Mouse (Mus musculus) yolk sac, embryonic 10.5 days (tissue): ENCODE results near the gene Irak2.
A peak's percentile ranks its signal among the peaks of the same experiment; 100 is the strongest.
"Not testable (repeated sequence)": the region's sequence is repeated elsewhere in the genome, so short reads cannot be mapped to it uniquely, and the experiment has no call there.

ENCODE experiments used
- DNase-seq: peaks from one replicate; pipeline ENCODE4 v3.0.0-alpha.2; 2017; ENCODE audit warnings: low spot score

Gene Irak2

DNA sequence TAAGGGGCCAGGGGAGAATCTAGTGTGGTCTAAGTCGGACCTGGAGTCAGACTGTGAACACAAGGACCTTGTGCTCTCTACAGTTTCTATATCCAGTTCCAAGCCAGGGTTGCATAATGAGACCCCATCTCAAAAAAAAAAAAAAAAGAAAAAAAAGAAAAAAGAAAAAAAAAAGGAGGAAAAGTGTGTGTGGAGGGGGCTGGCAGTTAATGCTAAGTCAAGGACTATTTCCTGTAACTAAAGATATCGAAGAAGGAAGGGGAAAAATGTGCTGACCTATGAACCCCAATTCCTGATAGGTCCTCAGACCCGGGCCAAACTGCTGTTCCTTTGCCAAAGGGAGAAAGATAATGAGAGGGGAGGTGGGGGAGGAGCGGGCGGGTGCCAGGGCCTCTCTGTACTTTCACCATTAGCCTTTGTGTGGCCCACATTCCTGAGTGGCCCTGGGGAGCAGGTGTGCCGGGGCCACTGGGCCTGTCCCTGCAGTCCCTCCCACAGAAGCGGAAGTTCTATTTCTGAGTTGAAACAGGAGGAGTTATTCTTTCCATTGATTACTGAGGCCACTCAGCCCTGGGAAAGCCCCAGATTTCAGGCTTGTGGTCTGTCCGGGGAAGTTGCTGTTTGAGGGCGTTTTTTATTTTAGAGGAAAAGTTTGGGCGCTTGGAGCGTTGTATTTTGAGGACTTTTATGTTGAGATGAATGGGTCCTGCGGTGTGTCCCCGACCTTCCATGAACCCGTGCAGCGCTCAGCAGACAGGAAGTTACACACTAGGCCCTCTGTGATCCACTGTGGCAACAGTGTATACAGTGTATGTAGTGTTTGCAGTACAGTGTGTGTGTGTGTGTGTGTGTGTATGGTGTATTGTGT, 30.3 kb downstream of the Irak2 start:
- DNase-seq, result no peak

DNA sequence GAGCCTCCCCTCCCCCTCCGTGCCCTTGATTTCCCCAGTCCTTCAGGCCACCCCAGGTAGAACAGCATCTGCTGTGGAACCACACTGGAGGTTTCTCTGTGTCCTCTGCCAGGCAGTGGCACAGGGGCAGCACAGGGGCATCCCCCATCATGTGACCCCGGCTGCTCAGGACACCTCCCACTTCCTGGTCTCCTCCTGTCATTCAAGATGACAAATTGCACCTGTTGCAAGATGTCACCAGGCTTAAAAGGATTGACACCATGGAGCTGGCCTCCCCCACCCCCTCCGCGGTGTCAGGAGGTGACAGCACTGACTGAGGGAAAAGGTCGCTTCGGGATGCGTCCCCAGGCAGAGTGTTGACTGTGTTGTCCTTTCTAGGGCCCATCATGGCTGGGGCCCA, 31.6 kb downstream of the Irak2 start:
- peak; percentile 45 for DNase-seq

DNA sequence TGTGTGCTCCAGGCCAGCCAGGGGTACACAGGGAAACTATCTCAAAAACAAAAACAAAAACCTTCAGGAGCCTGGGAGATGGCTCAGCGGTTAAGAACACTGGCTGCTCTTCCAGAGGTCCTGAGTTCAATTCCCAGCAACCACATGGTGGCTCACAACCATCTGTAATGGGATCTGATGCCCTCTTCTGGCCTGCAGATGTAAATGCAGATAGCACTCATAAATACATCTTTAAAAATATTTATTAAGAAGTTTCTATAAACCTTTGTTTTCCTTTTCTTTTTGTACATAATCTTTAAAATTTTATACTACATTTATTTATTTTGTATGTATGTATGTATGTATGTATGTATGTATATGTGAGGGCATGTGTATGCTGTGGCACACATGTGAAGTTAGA, 33.8 kb downstream of the Irak2 start:
- DNase-seq, result not testable (repeated sequence)

DNA sequence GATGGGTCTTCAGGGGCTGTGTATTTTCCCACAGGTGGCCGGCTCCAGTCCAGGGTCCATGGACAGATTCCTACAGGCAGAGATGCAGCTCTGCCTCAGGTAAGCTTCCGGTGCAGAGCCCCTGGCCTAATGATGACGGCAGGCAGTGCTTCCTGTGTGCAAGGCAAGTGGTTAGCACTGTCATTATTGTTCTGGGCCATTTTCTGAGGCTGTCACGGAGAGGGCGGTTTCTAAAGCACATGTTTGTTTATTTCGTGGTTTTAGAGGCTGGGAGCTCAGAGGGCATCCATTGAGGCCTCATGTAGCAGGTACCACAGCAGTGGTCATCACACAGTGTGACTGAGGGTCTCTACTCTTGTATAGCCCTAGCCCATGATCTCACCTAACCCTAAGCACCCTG, 34.7 kb downstream of the Irak2 start:
- no peak for DNase-seq

DNA sequence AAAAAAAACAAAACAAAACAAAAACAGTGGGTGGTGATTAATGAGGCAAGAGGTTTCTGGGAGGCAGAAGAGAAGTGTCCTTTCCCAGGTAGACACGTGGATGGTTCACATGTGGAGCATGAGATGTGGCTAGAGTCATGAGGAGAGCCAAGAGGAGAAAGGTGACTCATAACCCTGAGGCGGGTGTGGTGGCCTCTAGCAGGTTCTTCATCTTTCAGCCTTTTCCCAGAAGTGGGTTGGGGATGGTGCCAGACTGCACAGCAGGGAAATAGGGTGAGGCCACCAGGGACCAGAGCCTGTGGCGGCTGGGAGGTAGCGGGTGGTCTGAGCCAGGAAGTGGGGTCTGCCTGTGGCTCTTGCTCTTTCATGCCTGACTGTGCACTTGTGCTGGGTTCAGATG, 37.0 kb downstream of the Irak2 start:
- no peak for DNase-seq

DNA sequence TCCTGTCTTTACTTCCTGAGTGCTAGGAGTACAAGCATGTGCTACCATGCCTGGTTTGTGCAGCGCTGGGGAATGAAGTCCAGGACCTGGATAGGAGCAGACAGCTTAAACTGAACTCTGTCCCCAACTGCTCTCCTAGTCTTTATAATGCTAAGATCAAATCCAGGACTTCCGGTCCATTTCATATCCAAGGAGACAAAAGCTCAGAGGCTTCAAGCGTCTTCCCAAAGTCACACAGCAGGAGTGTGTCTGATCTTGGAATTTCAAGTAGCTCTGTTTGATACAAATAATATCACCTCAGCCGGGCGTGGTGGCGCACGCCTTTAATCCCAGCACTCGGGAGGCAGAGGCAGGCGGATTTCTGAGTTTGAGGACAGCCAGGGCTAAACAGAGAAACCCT, 37.7 kb downstream of the Irak2 start:
- DNase-seq, result no peak

DNA sequence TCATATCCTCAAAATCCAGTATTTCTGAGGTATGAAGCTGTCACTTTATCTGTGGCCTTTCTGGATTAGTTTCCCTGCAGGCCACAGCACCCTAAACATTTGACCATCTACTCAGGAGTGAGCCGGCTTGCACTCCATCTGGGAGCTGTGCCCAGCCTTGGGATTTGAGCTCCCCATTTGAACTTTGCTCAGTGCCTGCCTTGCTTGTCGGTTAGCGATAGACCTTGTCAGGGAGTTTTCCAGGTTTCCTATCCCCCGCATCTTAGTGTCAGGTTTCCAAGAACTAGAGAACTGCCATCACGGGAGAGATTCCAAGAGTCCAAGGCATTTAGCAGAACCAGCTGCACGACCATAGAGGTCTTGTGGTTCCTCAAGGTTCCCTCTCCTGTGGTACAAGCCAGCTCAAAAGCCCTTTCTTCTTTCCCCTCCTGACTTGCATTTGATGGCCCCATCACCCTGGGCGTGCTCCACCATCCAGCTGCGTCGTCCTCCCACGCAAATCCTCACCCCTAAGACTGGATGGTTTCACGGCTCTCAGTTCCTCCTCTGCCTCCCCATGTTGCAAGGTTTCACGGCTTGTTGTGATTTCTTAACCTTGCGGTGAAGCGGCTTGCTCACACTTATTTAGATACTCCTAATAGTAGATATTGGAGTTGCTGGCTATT, 38.9 kb downstream of the Irak2 start:
- DNase-seq, result peak; percentile 57

DNA sequence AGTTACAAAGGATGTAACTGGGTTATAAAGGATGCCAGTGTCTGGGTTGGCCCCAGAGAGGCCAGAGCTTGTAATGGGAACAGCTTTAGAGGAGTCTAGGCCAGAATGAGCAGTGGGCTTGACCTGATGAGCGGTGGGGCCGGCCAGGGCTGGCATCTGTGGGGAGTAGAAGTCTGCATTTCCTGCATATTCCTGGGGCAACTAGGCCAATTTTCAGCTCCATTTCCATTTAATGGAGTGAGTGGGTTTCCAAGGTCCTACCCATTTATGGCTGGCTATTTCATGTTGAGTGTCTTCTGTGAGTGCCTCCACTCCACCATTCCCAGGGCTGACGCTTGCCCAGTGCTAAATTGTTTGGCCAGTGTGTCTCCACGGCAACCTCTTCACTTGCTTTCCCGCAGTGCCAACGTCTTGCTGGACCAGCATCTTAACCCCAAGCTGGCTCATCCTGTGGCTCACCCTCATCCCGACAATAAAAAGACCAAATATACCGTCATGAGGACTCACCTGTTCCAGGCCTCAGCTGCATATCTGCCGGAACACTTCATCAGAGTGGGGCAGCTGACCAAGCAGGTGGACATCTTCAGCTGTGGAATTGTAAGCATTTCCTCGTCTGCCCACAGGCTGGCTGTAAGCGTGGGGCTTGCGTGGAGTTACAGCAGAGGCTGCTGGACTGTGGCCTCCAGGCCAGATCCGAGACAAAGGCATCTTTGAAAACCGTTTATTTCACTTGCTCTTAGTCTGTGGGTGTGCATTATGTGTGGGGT, 40.2 kb downstream of the Irak2 start:
- no peak for DNase-seq

DNA sequence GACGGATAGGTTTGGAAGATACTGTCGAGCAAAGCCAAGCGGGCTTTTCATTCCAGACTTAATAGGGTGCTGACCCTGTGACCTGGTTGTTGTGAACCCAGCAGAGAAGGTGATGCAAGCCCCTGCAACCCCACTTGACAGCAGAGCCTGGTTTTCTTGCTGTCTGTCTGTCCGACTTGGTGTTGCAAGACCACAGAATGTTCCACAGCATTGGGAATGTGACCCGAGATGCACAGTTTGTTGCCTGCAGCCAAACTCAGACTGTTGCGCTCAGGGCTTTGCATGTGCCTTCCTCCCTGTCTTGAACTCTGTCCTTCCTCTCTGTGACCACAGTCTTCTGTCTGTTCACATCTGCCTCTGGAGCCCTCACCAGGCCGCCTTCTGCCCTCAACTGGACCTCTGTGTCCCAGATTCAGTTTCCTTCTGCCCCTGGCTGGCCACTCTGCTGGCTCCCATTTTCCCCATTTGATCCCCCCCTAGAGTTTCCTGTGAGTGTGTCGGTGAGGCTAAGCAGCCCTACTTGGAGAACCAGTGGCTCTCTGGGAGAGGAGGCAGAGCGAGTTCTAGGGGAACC, 41.8 kb downstream of the Irak2 start:
- peak; percentile 48 for DNase-seq

DNA sequence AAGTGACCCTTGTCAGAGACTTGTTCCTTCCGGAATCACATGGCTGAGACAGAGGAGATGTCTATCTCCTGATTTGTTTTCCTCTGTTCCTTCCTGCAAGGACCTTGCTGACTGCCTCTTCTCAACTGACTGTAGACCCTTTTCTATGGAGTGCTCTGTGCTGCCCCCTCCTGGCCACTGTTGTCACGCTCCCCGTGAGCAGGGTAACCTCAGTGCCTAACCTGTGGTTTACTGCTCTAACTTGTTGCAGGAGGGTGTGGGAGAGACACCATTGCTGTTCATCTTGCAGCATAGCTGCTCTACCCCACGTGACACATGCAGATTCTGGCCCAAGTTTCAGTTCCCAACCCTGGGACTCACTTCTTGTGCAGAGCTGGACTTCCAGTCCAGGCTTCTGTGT, 43.0 kb downstream of the Irak2 start:
- peak; percentile 77 for DNase-seq

DNA sequence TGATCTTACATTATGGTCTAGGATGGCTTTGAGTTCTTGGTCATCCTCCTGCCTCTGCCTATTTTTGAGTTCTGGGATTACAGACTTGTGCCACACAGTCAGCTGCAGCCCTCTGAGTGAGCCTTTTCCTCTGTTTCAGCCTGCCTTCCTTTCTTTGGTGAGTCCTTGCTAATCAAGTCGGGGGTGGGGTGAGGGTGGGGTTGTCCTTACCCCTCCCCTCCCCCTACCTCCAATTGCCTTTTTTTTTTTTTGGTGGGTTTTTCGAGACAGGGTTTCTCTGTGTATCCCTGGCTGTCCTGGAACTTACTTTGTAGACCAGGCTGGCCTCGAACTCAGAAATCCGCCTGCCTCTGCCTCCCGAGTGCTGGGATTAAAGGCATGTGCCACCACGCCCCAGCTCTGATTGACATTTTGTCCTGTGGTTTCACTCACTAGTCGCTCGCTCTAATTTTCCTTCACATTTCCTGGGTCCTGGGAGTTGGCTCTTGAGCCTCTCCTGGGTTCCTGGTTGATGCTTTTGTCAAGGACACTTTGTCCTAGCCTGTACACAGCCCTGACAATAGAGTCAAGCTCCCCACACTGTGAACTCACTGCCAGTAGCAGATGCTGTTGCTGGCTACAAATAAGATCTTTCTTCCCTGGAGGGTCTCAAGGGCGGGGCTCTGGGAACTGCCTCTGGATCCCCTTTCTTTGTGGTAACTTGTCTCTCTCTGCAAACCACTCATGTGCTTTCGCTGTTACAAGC, 45.0 kb downstream of the Irak2 start:
- DNase-seq, result no peak

DNA sequence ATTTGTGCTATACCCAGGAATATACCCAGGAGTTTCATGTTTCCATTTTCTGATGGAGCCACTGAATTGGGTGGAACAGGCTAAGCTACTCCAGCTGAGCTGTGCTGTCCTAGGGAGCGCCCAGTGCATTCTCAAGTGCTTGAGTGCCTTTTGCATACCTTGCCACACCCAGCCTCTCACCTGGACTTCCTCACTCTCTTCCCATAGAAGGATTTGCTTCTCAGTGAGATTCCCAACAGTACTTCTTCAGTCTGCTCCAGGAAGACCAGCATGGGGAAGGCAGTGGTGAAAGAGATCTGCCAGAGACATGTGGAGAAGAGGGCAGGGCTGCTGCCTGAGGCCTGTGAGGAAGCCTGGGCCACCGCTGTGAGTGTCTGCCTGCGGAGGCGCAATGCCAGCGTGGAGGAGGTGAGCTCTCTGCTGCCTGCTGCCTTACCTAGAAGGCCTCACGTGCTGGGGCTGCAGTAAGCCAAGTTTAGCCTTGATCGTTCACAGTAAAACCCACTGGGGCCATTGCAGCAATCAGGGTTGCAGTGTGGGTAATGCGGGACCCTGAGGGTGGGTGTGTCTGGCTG, 48.4 kb downstream of the Irak2 start:
- no peak for DNase-seq

DNA sequence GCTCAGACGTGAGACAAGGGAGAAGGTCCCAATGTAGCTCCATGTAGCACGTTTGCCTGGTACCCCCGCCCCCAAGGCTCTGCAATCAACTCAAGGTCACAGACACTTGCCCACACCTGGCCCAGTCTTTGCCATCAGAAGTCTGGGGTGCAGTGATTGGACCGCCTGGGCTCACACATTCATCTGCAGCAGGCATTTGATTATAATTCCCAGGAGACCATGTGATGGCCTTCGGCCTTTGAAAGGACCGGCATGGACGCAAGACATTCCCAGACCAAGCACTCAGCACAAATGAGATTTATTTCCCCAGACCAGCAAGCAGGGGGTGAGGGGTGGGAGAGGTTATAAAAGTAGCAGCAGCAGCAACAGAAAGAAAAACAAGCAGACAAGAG, 51.7 kb downstream of the Irak2 start:
- peak; percentile 92 for DNase-seq

DNA sequence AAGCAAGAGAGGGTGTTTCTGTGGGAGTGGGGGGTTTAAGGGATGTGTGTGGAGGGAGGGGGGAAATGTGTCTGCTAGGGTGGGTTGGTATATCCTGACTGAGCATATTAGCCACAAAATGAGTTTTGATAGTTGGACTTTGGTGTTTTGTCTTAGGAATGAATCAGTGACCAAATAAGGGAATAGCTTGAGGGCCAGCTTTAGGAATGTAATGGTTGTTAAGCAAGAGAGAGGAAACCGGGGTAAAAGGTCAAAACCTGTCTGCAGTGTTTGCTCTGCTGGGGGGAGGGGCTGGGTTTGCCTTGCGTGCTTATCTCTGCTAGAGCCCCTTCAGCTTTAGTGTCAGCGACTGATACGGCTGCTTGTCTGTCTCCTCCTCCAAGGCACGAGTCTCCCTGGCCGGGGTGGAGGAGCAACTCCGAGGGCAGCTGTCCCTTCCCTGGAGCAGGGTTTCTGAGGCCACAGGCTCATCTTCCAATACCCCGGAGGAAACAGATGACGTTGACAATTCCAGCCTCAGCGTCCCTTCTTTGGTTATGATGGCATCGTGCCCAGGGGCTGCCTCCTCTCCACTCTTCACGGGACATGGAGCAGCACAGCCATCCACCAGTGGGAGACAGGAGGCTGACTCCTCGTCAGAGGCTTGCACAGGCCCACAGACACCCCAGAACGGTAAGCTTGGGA, 52.3 kb downstream of the Irak2 start:
- DNase-seq, result peak; percentile 98

DNA sequence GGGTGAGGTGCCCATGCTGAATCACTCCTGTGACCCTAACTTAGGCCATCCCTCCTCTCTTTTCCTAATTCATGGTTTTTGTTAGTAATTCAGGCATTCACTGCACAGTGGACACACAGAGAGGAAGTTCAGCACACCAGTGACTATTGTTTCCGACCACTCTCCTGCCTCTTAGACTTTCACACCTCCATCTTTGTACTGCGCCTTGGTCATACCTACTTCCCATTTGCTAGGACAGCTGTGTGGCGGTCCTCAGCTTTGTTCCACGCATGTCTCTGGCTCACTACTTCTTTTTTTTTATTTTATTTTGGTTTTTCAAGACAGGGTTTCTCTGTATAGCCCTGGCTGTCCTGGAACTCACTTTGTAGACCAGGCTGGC, 52.8 kb downstream of the Irak2 start:
- peak; percentile 49 for DNase-seq

DNA sequence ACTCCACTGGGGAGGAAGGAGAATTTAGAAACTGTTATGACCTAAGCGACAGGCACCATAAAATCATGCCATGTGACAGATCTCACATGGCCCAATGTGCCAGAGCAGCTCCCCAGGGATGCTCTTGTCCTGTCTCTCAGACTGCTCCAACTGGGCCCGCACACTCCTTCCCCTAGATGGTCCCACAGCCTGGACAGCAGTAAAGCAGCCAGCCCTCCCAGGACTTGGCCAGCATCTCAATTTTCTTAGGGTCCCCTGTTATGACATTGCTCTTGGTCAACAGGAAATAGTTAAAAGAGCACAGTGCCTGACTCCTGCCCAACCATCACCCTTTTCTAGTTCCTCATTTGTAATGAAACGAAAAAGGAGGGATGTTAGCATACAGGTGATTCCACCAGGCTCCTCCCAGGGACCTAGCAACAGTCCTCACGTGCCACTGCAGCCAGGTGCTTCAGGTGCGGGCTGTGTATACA, 54.4 kb downstream of the Irak2 start:
- DNase-seq, result no peak

DNA sequence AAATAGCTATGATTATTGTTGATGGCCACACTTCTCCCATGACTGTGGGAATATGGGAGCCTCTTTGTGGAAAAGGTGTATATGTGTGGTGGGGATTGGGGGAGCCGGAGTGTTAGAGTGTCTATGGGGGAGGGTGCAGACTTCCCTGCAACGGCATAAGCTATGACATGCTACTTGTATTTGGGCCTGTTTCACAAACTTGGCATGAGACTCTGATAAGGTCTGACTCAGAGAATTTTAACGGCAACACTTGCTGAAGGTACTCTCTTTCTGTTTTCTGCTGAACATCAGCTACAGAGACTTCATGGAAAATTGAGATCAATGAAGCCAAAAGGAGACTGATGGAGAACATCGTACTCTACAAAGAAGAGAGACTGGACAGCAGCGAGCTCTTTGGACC, 55.1 kb downstream of the Irak2 start:
- no peak for DNase-seq

DNA sequence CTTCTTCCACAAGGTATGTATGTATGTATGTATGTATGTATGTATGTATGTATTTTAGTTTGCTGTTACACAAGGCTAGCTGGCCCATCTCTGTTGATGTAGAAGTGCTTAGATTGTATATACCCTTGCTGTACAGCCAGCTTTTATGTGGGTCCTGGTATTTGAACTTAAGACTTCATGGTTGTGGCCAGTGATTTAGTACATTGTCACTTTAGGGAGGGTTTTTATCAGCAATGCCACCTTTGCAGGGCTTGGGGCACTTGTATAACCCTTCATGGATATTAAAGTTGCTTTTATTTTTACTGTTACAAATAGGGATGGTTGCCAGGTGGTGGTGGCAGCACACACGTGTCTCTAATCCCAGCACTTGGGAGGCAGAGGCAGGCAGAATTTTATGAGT, 56.9 kb downstream of the Irak2 start:
- DNase-seq, result no peak

DNA sequence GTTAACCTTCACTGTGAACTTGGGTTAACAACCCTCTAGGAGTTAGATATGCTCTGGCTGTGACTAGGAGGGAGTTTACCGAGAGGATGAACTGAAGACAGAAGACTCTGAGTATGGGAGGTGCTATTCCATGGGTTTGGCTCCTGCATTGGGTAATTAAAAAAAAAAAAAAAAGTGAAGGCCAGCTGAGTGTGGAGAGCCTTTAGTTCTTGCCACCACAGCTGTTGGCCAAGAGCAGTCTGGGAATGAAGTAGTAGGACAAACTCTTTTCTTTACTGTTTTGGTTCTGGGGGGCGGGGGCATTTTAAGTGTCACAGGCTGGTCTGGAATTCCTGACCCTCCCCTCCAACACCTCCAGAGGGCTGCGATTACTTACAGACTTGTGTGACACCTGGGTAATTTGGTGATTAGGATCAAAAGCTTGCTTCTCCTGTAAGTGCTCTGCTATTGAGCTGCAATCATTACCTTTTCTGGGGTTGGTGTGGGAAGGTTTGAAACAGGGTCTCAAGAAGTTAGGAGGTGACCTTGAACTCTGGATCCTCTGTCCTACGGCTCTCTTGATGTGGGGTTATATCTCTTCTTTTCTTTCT, 57.6 kb downstream of the Irak2 start:
- DNase-seq, result peak; percentile 40

DNA sequence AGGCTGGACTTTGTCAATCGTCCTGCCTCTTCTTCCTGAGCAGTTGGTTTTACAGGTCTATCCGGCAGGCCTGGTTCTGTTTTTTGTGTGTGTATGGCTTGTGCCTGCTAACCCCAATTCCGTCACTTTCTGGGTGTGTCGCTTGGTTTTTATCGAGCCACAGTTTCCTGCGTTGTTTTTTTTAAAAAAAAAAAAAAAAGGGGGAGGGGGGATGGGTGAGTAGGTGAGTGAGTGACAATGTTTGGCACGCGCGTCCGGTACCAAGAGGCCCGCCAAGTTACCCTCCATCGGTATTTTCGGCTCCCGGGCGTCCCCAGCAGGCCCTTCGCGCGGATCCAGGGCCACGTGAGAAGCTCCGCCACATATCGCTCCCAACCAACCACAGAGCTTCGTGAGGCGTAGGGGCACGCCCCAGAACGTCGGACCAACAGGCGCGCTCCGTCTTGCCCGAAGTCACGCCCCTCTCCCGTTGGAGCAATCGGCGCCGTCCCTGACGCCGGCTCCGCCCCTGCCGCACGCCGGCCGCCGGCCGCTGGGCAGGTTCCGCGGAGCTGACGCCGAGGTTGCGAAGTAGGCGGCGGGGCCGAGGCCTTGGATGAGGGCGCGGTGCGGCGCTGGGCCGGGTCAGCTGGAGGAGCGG, 58.4 kb downstream of the Irak2 start, which contains the start of gene Tatdn2:
TSS of gene Tatdn2 (plus strand) at position 469 of the 640 bp plus-strand sequence.
- DNase-seq, result peak; percentile 96
